Mouse (Mus musculus): ENCODE data around the gene Scpep1. TPM values are rescaled to one million over a fixed set of nuclear protein-coding genes. Genes with fewer than 3 reads are reported as not detected.
"Not testable (repeated sequence)": the region's sequence is repeated elsewhere in the genome, so short reads cannot be mapped to it uniquely, and the experiment has no call there.

The Scpep1 gene
- total RNA-seq, 2 experiments from 2014 or later, result 7.8 to 8.4 TPM

- not testable (repeated sequence) for ATAC-seq (replicated peaks; ENCODE audit: low FRiP score, low TSS enrichment, poor library complexity, severe bottlenecking)
Observed at GRCm38 (mm10) chr11:88892789-88893188, 62.5 kb downstream of the Scpep1 start.

GRCm38 (mm10) chr11:88891921-88892561 is 63.2 kb downstream of the Scpep1 start:
- ATAC-seq (replicated peaks; ENCODE audit: low FRiP score, low TSS enrichment, poor library complexity, severe bottlenecking), result not testable (repeated sequence)

- ATAC-seq (replicated peaks; ENCODE audit: low FRiP score, low TSS enrichment, poor library complexity, severe bottlenecking), result not testable (repeated sequence)
Observed at GRCm38 (mm10) chr11:88891446-88891845, 63.8 kb downstream of the Scpep1 start.

- not testable (repeated sequence) for ATAC-seq (replicated peaks; ENCODE audit: low FRiP score, low TSS enrichment, poor library complexity, severe bottlenecking)
Observed at GRCm38 (mm10) chr11:88890904-88891303, 64.4 kb downstream of the Scpep1 start.

GRCm38 (mm10) chr11:88888996-88889395 is 66.3 kb downstream of the Scpep1 start:
- no peak for ATAC-seq (replicated peaks; ENCODE audit: low FRiP score, low TSS enrichment, poor library complexity, severe bottlenecking)

- ATAC-seq (replicated peaks; ENCODE audit: low FRiP score, low TSS enrichment, poor library complexity, severe bottlenecking), result no peak
Observed at GRCm38 (mm10) chr11:88884376-88885065, 70.7 kb downstream of the Scpep1 start.

- no peak for ATAC-seq (replicated peaks; ENCODE audit: low FRiP score, low TSS enrichment, poor library complexity, severe bottlenecking)
Observed at GRCm38 (mm10) chr11:88878011-88878410, 77.3 kb downstream of the Scpep1 start.

Other genes starting within 250 kb of the Scpep1 start
- gene Msi2, start 237.0 kb downstream of the Scpep1 start, total RNA-seq (2014; fragmentation: Nextera tagmentation), result 89.1 and 92.4 TPM in 2 replicates
- 111 and 162 TPM in 2 replicates for gene Msi2, start 237.0 kb downstream of the Scpep1 start, total RNA-seq (2017)
- 23.5 and 24.4 TPM in 2 replicates for gene Akap1, start 90.9 kb downstream of the Scpep1 start, total RNA-seq (2014; fragmentation: Nextera tagmentation)
- 36.7 and 37.4 TPM in 2 replicates for gene Akap1, start 90.9 kb downstream of the Scpep1 start, total RNA-seq (2017)
- not detected in 2 replicates for gene Elobl, start 11.5 kb upstream of the Scpep1 start, total RNA-seq (2014; fragmentation: Nextera tagmentation)
- gene Elobl, start 11.5 kb upstream of the Scpep1 start, total RNA-seq (2017), result not detected in 2 replicates
- gene Coil, start 14.8 kb upstream of the Scpep1 start, total RNA-seq (2014; fragmentation: Nextera tagmentation), result 12.0 and 13.1 TPM in 2 replicates
- 15.8 and 17.1 TPM in 2 replicates for gene Coil, start 14.8 kb upstream of the Scpep1 start, total RNA-seq (2017)
- 35.5 and 49.4 TPM in 2 replicates for gene Trim25, start 43.9 kb upstream of the Scpep1 start, total RNA-seq (2014; fragmentation: Nextera tagmentation)
- gene Trim25, start 43.9 kb upstream of the Scpep1 start, total RNA-seq (2017), result 28.0 and 30.7 TPM in 2 replicates
- 5.8 and 6.9 TPM in 2 replicates for gene Dgke, start 111.4 kb upstream of the Scpep1 start, total RNA-seq (2014; fragmentation: Nextera tagmentation)
- gene Dgke, start 111.4 kb upstream of the Scpep1 start, total RNA-seq (2017), result 5.4 and 6.2 TPM in 2 replicates
- gene Gm525, start 118.4 kb upstream of the Scpep1 start, total RNA-seq (2014; fragmentation: Nextera tagmentation), result not detected in 2 replicates
- gene Gm525, start 118.4 kb upstream of the Scpep1 start, total RNA-seq (2017), result not detected in 2 replicates

Measured in megakaryocyte-erythroid progenitor cell, adult 5-6 weeks (primary cell).